Mouse (Mus musculus) neural tube, embryonic 14.5 days (tissue): ENCODE measurements around the gene Dyrk3. TPM values are rescaled to one million over a fixed set of nuclear protein-coding genes. Genes with fewer than 3 reads are reported as not detected.

Experiments used
- ATAC-seq: fragments of 200-750 bp; cut with Nextera tagmentation; 2 replicates; pipeline ENCODE4 v1.8.0; 2017; ENCODE audit warnings: low read depth, mild to moderate bottlenecking, moderate TSS enrichment, moderate library complexity
- H3K27ac ChIP-seq: fragments of 300-500 bp; sonication (generic); 2 replicates; pipeline ENCODE4 v1.5.1; 2014; ENCODE audit warnings: low read depth, mild to moderate bottlenecking, control low read depth, low read length, moderate library complexity, mixed read lengths
- H3K27me3 ChIP-seq: fragments of 300-500 bp; sonication (generic); 2 replicates; pipeline ENCODE4 v1.6.1; 2014; ENCODE audit warnings: low read length; ENCODE audit not compliant: control insufficient read depth, insufficient read depth
- H3K36me3 ChIP-seq: fragments of 300-500 bp; sonication (generic); 2 replicates; pipeline ENCODE4 v1.6.1; 2014; ENCODE audit warnings: low read length, mixed read lengths; ENCODE audit not compliant: control insufficient read depth, insufficient read depth
- H3K4me1 ChIP-seq: fragments of 300-500 bp; sonication (generic); 2 replicates; pipeline ENCODE4 v1.6.1; 2014; ENCODE audit warnings: low read length; ENCODE audit not compliant: control insufficient read depth, insufficient read depth
- H3K4me2 ChIP-seq: fragments of 300-500 bp; sonication (generic); 2 replicates; pipeline ENCODE4 v1.6.1; 2014; ENCODE audit warnings: mild to moderate bottlenecking, low read depth, low read length, control low read depth
- H3K4me3 ChIP-seq: fragments of 300-500 bp; sonication (generic); 2 replicates; pipeline ENCODE4 v1.5.1; 2014; ENCODE audit warnings: low read depth, low read length, control low read depth, mixed read lengths
- H3K9ac ChIP-seq: fragments of 300-500 bp; sonication (generic); replicated peaks from 2 replicates; pipeline ENCODE4 v1.6.1; 2014; ENCODE audit warnings: low read depth, mild to moderate bottlenecking, control low read depth, low read length, mixed read lengths
- H3K9me3 ChIP-seq: fragments of 300-500 bp; sonication (generic); 2 replicates; pipeline ENCODE4 v1.6.1; 2016; ENCODE audit warnings: low read length; ENCODE audit not compliant: control insufficient read depth
- WGBS: fragments of 180-500 bp; shearing (Covaris S2); extraction: QIAGEN DNeasy Blood & Tissue Kit; methylation state at CpG from one replicate; pipeline ENCODE4 v1.1.7; 2014; 5-methylcytosine and 5-hydroxymethylcytosine counted together
- polyA plus RNA-seq: library from polyadenylated mRNA; unstranded; fragments of >200 nt; fragmentation: Nextera tagmentation; extraction: Ambion mirVana; gene quantifications from 2 replicates; pipeline ENCODE4 v1.2.1, GENCODE M21; 2014

Dyrk3 gene
- polyA plus RNA-seq, 1 experiment from 2014 or later, result 12.6 TPM

- no peaks in the 10 kb centered on the region for H3K27me3 ChIP-seq
- peaks cover 24% of the 10 kb centered on the region for H3K4me1 ChIP-seq
- H3K9ac ChIP-seq, result no peak overlapping the region
- no peaks in the 10 kb centered on the region for H3K9me3 ChIP-seq
- no peak overlapping the region for H3K4me2 ChIP-seq
- 98% methylated on average over 3 of the region's 3 CpGs for WGBS
- H3K27ac ChIP-seq, result no peak overlapping the region
- no peak overlapping the region for H3K4me3 ChIP-seq
- no peak for ATAC-seq
- no peaks in the 10 kb centered on the region for H3K36me3 ChIP-seq
Measured at GRCm38 (mm10) chr1:131092846-131093245, 45.3 kb downstream of the Dyrk3 start.

GRCm38 (mm10) chr1:131092173-131092572, 46.0 kb downstream of the Dyrk3 start:
- Histone ChIP-seq H3K4me3 (no peak overlapping the region), H3K9ac (no peak overlapping the region), H3K36me3 (no peaks in the 10 kb centered on the region), H3K27me3 (no peaks in the 10 kb centered on the region), H3K4me2 (no peak overlapping the region), H3K4me1 (peaks cover 27% of the 10 kb centered on the region), H3K9me3 (no peaks in the 10 kb centered on the region), H3K27ac (no peak overlapping the region)
- WGBS, result 96% methylated on average over 3 of the region's 3 CpGs
- no peak for ATAC-seq

GRCm38 (mm10) chr1:131091481-131091880, 46.7 kb downstream of the Dyrk3 start:
- Histone ChIP-seq H3K36me3 (no peaks in the 10 kb centered on the region), H3K27me3 (no peaks in the 10 kb centered on the region), H3K9ac (no peak overlapping the region), H3K4me1 (peaks cover 32% of the 10 kb centered on the region), H3K9me3 (no peaks in the 10 kb centered on the region), H3K4me2 (no peak overlapping the region), H3K27ac (no peak overlapping the region), H3K4me3 (no peak overlapping the region)
- no peak for ATAC-seq
- 93% methylated on average over 3 of the region's 3 CpGs for WGBS

- H3K9me3 ChIP-seq, result no peaks in the 10 kb centered on the region
- 83% methylated on average over 4 of the region's 4 CpGs for whole genome bisulfite sequencing
- no peak overlapping the region for H3K4me3 ChIP-seq
- no peak for ATAC-seq
- no peak overlapping the region for H3K9ac ChIP-seq
- H3K27ac ChIP-seq, result no peak overlapping the region
- no peak overlapping the region for H3K4me2 ChIP-seq
- H3K4me1 ChIP-seq, result peaks cover 32% of the 10 kb centered on the region
- no peaks in the 10 kb centered on the region for H3K27me3 ChIP-seq
- H3K36me3 ChIP-seq, result no peaks in the 10 kb centered on the region
Measured at GRCm38 (mm10) chr1:131090877-131091276, 47.3 kb downstream of the Dyrk3 start.

- H3K9ac ChIP-seq, result no peak overlapping the region
- no peak overlapping the region for H3K4me3 ChIP-seq
- no peaks in the 10 kb centered on the region for H3K27me3 ChIP-seq
- H3K9me3 ChIP-seq, result no peaks in the 10 kb centered on the region
- 93% methylated on average over 5 of the region's 5 CpGs for WGBS
- no peaks in the 10 kb centered on the region for H3K36me3 ChIP-seq
- H3K4me1 ChIP-seq, result peaks cover 32% of the 10 kb centered on the region
- H3K27ac ChIP-seq, result no peak overlapping the region
- ATAC-seq, result no peak
- H3K4me2 ChIP-seq, result no peak overlapping the region
Measured at GRCm38 (mm10) chr1:131090261-131090660, 47.9 kb downstream of the Dyrk3 start.

- no peak for ATAC-seq
- Histone ChIP-seq H3K27me3 (no peaks in the 10 kb centered on the region), H3K27ac (no peak overlapping the region), H3K4me1 (peaks cover 30% of the 10 kb centered on the region), H3K36me3 (no peaks in the 10 kb centered on the region), H3K4me2 (no peak overlapping the region), H3K9ac (no peak overlapping the region), H3K4me3 (no peak overlapping the region), H3K9me3 (no peaks in the 10 kb centered on the region)
- WGBS, result 88% methylated on average over 2 of the region's 2 CpGs
Measured at GRCm38 (mm10) chr1:131089525-131090127, 48.5 kb downstream of the Dyrk3 start.

GRCm38 (mm10) chr1:131088547-131088946, 49.6 kb downstream of the Dyrk3 start:
- no peaks in the 10 kb centered on the region for H3K36me3 ChIP-seq
- WGBS, result 77% methylated on average over 11 of the region's 11 CpGs
- no peak overlapping the region for H3K4me3 ChIP-seq
- H3K4me1 ChIP-seq, result peaks cover 26% of the 10 kb centered on the region
- ATAC-seq, result no peak
- no peaks in the 10 kb centered on the region for H3K9me3 ChIP-seq
- no peak overlapping the region for H3K27ac ChIP-seq
- H3K9ac ChIP-seq, result no peak overlapping the region
- no peaks in the 10 kb centered on the region for H3K27me3 ChIP-seq
- no peak overlapping the region for H3K4me2 ChIP-seq

GRCm38 (mm10) chr1:131086907-131087306, 51.2 kb downstream of the Dyrk3 start:
- Histone ChIP-seq H3K9ac (no peak overlapping the region), H3K36me3 (no peaks in the 10 kb centered on the region), H3K27me3 (no peaks in the 10 kb centered on the region), H3K9me3 (no peaks in the 10 kb centered on the region), H3K4me2 (no peak overlapping the region; the same call in 1 of the 2 replicates), H3K4me3 (no peak overlapping the region), H3K27ac (peak overlapping the region; percentile 75), H3K4me1 (peaks cover 26% of the 10 kb centered on the region)
- peak; percentile 45; the same call in 1 of the 2 replicates for ATAC-seq
- 40% methylated on average over 7 of the region's 7 CpGs for WGBS

- no peaks in the 10 kb centered on the region for H3K9me3 ChIP-seq
- ATAC-seq, result peak; percentile 50
- peak overlapping the region; percentile 75 for H3K27ac ChIP-seq
- no peak overlapping the region for H3K4me3 ChIP-seq
- 12% methylated on average over 4 of the region's 4 CpGs for WGBS
- H3K27me3 ChIP-seq, result no peaks in the 10 kb centered on the region
- no peaks in the 10 kb centered on the region for H3K36me3 ChIP-seq
- peaks cover 26% of the 10 kb centered on the region for H3K4me1 ChIP-seq
- H3K9ac ChIP-seq, result no peak overlapping the region
- no peak overlapping the region for H3K4me2 ChIP-seq
Measured at GRCm38 (mm10) chr1:131085957-131086739, 52.0 kb downstream of the Dyrk3 start.
